Mouse (Mus musculus) E14TG2a.4 (cell line): ENCODE data around the gene Lasp1.

Source experiments
- CTCF ChIP-seq: conservative IDR thresholded peaks from 2 replicates; pipeline ENCODE4 v1.5.1; 2014; ENCODE audit warnings: low read length
- NANOG ChIP-seq: IDR thresholded peaks from 2 replicates; pipeline ENCODE4 v1.6.1; 2014; ENCODE audit warnings: borderline replicate concordance, low read length, mixed read lengths
- POU5F1 ChIP-seq: IDR thresholded peaks from 2 replicates; pipeline ENCODE4 v1.6.1; 2014; ENCODE audit warnings: low read length, borderline replicate concordance

GRCm38 (mm10) chr11:97830501-97830900 lies 31.7 kb downstream of the Lasp1 start:
- TF ChIP-seq NANOG = no peak
- TF ChIP-seq CTCF = no peak
- TF ChIP-seq POU5F1 = no peak
